Mouse (Mus musculus) thymus, adult 2 months (tissue): ENCODE measurements around the gene Gjc1.

Source experiments
- CTCF ChIP-seq: fragments of 200-500 bp; IDR thresholded peaks from 2 replicates; pipeline ENCODE4 v1.5.1; 2012; ENCODE audit warnings: mild to moderate bottlenecking, control low read depth, low read length, moderate library complexity, borderline replicate concordance; ENCODE audit not compliant: control insufficient read depth, poor library complexity, insufficient read depth; ENCODE audit errors: extremely low read depth
- POLR2A ChIP-seq: fragments of 200-500 bp; IDR thresholded peaks from 2 replicates; pipeline ENCODE4 v1.6.1; 2012; ENCODE audit warnings: mild to moderate bottlenecking, low read length, control low read depth, moderate library complexity; ENCODE audit not compliant: control insufficient read depth, poor library complexity, insufficient read depth; ENCODE audit errors: extremely low read depth

- TF ChIP-seq POLR2A (no peak), CTCF (no peak)
These were observed 52.3 kb downstream of the Gjc1 start for GRCm38 (mm10) chr11:102767055-102767670.
